Comparison of ENCODE assay signal across 13 mouse cellular contexts in the genomic region with DNA sequence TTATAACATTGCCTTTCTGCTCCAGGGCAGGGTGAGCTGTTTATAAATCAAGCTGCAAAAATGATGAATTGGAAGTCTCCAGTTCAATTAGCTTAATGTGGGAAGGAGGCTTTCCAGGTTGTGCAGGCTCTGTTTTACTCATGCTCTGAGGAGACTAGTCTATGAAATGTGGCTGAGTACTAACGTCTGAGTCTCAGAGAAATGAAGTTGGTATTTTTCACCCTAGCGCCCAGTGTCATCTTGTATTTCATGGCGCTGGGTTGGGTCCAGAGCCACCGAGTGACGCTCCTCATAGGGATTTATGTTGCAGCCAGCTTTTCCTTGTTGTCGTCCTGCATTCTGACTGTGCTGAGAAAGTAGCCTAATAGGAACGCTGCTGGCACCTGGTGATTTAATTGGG.
"Had no signal": no experiment of that assay in that cellular context is flagged by ENCODE, and none has a peak within 500 bp of the region (broad histone marks: within the 10 kb centered on the region; RNA-seq: fewer than 3 reads in every experiment).

No protein-coding gene starts in this region.

- H3K9ac ChIP-seq: liver, embryonic 15.5 days had no signal

- H3K4me2 ChIP-seq: liver, embryonic 11.5 days; liver, embryonic 15.5 days had no signal

- H3K36me3 ChIP-seq: liver, embryonic 15.5 days; midbrain, embryonic 10.5 days had no signal

- DNase-seq: kidney, adult 11 months; kidney, adult 9 months; kidney, postnatal 10 days; kidney, postnatal 4 days; lung, adult 2 months; lung, postnatal 4 days; midbrain, embryonic 14.5 days; right cerebral cortex, postnatal 14 days; thymus, postnatal 4 days had no signal

- H3K9me3 ChIP-seq: liver, embryonic 15.5 days; midbrain, embryonic 10.5 days had no signal

- ATAC-seq: lung, postnatal 0 days had no signal

- H3K27ac ChIP-seq: liver, embryonic 15.5 days; midbrain, embryonic 10.5 days had no signal

- H3K4me1 ChIP-seq: liver, embryonic 15.5 days; midbrain, embryonic 10.5 days had no signal

- H3K27me3 ChIP-seq: liver, embryonic 15.5 days had no signal

- H3K4me3 ChIP-seq: liver, embryonic 15.5 days; midbrain, embryonic 10.5 days had no signal
